Mouse (Mus musculus) brain, adult 2 months (tissue): ENCODE results near the gene Map9.
"Not testable (repeated sequence)": the region's sequence is repeated elsewhere in the genome, so short reads cannot be mapped to it uniquely, and the experiment has no call there.

Experiments
- DNase-seq: peaks from one replicate; pipeline ENCODE4 v3.0.0; 2011; ENCODE audit warnings: low read depth, low spot score

Map9 gene

DNA sequence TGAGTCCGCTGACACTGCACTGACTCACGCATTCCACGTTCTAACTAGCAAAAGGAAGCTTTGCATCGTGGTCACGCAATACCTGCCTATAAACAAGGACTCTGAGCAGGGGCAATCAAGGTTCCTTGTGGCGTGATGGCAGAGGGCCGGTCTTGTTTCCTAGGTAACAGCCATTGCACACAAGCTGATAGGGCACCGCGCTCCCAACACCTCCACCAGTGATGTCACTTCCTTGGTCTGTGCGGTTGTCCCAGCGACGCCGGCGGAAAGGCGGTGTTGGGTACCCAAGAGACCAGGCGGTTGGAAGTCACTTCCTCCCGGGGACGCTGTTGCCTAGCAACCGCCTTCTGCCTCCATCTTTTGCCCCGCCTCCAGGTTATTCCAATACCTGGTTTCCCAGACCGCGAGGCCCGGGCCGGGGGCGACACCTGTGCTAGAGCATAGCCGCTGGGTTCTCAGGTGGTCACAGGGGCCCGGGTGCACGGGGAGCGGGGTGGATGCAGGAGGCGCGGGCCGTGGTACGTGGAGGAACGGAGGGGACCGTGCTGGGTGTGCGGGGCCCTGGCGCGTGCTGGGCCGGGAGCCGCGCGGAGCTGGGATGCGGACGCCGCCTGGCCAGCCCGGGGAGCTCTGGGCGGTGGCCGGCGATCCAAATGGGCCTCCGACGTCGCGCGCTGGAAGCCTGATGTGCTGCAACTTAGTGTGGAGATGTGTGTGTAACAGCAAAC lies at the start of gene Map9:
Map9 (plus strand) TSS at position 248 of the 728 bp plus-strand sequence.
- peak; percentile 100 for DNase-seq

DNA sequence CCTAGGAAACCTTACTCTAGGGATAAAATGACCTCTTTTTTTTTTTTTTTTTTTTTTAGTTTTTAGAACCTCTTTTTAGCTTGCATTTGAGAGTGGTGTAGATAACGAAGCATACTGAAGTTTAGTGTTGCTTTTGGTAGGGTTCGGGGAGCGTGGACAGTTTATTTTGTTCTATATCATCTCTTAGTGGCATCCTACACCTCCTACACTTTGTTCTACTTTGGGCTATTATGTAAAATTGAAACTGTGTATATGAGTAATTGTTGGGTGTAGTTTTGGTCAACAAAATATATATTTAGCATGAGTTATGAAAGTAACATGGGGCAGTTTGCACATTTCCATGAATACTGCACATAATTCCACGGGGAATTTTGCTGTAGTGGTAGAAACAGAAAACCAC lies 42.1 kb upstream of the Map9 start:
- peak; percentile 53 for DNase-seq

DNA sequence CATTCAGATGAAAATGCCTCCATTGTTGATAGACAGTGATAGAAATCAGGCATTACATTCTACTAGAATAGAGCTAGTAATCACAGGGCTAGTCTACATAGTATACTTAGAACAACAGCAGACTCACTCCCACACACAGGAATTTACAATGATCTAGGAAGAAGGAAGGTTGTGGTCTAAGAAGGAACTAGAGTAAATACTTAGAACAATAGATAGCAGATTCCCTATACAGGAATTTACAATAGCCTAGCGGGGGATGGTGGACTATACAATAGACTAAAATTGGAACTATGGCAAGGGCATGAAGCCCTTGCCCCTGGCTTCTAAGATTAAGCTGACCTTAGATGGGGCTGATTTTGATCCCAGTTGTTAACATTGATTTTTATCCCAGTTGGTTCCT lies 31.1 kb upstream of the Map9 start:
- not testable (repeated sequence) for DNase-seq

DNA sequence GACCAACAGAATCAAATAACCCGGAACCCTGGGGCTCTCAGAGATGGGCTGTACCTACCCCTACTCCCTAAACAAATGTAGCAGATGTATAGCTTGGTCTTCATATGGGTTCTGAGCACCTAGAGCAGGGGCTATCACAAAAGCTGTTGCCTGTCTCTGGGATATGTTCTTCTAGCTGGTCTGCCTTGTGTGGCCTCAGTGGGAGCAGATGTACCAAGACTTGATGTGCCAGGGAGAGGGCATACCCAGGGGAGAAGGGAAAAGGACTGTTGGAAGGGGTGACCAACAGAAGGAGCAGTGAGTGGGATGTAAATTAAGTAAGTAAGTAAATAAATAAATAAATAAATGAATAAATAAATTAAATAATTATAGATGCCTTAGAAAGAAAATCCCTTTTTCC lies 25.8 kb upstream of the Map9 start:
- no peak for DNase-seq

DNA sequence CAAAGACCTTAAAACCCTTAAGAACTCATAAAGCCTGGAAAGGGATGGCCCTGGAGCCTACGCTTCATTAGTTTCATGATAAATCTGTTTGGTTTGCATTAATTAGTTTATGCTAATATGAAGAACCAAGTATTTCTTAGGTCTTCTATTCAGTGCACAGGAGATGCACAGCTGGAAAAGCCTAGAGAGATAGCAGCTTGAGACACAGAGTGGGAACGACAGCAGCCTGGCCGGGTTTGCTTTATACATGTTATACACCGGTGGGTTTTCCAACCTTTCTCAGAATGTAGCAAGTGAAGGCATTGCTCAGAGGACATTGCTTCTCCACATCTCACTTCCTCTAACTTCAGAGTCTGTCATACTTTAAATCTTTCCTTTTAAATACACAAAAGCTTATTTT lies 25.3 kb upstream of the Map9 start:
- no peak for DNase-seq

DNA sequence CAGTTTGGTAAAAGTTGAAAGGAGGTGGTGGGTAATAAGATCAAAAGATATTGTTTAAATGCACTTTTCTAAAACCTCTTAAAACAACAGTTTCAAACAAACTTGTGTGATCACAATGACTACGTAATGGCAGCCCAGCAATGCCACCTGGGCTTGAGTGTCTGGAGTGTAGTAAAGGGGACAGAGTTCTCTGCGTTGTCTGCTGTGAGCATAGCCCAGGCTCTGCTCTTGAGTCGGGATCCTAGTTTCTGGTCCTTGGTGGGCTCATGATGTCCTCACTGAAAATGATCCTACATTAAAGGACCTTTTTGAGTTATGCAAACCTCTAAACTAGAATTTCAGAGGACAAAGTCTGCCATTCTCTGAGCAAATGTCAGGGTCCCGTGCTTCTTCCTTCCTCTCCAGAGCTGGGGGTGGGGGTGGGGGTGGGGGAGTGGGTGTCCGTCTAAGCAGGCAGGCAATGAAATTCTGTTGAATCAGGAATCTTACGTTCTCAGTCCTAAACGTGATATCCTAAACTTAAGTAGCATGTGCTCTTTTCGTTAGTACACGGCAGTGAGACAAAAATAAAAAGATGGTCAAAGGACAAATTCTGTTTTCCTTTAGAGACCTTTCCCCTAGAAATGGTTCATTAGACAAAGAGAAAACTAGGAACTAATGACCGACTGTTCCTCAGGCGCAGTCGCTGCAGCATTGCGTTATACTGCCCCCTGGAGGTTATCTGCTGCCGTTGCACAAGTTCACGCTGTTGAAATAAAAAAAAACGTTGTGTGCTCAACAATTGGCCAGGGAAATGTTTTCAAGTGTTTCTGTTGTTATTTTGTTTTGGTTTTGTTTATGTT lies 24.5 kb upstream of the Map9 start:
- peak; percentile 84 for DNase-seq

DNA sequence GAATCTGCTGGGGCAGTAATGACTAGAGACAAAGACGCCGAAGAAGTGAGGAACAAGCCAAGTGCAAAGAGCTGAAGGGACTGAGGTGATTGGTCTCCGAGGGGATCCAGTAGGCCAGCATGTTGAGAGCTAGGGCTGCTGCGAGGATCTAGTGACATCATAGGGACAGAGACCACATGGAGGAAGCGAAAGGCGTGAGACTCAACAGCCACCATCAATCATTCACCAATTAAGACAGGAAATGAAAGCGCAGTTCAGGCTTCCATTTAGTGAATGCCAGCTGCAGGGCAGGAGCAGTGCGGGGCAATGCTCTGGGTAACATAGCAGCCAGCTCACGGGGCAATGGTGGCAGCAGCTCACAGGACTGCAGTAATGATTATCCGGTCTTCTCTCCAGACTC lies 17.7 kb upstream of the Map9 start:
- no peak for DNase-seq

DNA sequence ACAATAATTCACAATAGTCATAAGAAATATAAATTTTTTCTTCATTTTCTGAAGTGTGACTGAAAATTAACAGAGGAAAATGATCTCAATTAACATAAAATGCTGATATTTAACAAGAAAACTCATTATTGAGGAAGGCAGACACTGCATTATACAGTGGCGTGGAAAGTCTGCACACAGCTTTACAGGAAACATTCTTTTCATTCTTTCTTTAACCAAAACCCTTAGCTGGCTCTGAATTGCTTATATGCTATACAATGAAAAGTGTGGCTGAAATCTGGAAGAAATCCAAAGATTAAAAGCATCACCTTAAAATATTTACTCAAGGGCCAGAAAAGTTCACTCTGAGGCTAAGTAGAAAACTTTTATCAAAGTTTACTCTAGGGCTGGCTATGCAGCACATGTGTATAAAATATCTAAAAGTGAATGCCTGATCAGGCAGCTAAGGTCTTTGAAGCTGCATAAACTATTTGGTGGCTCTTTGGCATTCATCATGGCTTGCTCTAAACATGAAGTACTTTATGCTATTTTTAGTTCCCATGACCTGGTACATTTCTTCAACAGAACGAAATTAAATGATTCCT lies 9.5 kb upstream of the Map9 start:
- no peak for DNase-seq

DNA sequence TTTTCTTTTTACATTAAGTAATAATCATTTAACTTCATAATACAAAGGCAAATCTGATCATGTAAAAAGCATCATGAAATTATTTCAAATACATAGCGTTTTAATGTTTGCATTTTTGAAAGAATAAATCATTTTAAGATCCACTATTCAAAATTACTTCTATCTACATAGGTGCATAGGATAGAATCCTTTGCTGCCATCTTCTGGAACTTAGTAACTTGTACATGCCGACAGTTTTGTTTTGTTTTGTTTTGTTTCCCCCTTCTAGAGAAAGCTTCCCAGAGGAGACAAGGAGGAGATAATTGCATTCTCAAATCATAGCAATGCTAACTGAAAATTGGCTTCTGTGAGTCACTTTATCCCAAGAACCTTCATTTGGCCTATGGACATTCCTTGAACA lies 7.5 kb upstream of the Map9 start:
- peak; percentile 63 for DNase-seq

DNA sequence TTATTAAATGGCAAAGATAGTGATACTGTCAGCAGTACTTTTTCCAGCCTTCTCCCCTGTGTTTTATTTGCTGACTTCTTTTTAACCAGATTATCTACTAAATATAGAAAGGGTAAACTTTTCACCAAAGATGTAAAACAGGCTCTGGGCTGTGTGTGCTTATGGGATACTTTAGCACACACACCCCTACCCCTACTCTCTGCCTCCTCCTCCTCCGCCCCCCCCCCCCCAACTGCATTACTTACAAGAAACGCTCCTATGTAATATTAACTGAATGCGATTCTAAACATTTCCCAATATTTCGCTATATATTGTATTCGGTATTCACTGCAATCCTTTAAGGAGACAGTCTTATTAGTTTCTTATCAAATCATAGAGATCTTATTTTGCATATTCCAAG lies 504 bp upstream of the Map9 start:
- no peak for DNase-seq

DNA sequence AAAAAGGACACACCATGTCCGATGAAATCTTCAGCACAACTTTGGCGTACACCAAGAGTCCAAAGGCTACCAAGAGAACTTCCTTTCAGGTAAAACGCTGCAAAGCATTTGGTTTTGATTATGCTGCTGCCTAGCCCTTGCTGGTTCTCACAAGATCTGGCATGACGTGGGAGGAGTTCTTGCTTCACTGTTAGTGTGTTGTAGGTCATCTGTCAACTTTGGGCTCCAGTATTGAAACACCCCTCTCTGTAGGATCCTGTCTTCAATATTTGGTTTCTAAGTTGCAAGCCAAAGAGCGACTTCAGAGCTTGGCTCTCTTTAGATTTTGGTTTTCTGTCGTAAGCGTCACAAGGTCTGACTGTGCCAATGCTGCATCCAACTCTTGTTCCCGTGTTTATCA lies 1.2 kb downstream of the Map9 start:
- DNase-seq, result no peak

DNA sequence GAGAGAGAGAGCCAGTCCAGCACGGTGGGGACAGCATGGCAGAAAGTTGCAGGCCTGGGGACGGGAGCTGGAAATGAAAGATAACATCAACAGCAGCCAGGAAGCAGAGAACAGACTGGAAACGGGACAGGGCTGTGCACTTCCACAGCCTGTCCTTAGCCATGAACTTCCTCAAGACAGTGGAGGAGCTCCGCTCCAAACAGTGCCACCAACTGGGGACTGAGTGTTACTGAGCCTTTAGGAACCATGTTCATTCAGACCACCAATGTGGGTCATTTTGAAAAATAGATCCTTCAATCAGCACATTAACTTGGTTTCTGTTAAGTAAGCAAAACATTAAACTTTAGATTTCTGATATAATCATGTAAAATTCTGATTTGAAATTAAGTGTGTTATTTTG lies 4.6 kb downstream of the Map9 start:
- peak; percentile 60 for DNase-seq

DNA sequence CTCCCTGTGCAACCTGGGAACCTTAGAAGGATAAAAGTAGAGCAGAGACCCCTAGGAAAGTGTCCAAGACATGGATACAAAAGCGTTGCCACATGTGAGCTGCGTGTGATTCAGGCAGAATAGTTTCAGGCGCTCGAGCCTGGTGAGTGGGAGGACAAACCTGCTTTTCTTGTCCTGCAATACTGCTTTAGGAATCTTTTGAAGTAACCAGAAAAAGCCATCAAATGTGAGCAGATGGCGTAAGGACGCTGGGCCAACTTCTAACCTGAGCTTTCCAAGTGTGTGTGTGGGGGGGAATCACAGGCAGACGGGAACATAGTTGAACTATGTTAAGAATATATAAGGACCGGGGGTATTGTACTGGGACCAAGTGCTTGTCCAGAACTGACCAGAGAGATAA lies 6.7 kb downstream of the Map9 start:
- DNase-seq, result peak; percentile 86

DNA sequence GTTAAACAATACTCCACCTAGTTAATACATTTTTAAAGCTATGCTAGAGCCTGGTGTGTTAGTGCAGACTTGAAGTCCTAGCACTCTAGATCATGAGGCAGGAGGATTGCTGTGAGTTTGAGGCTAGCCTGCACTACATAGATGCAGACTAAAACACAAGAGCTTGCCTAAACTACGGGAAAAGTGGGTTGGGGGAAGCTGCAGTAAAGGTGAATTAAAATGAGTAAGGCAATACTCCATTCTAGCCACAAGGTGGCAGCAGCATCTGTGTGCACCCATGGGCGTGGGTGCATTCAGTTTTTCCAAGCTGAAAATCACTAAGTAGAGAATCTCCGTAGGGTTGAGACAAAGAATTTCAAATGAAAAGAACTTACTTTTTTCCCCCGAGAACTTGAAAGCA lies 7.1 kb downstream of the Map9 start:
- peak; percentile 71 for DNase-seq

DNA sequence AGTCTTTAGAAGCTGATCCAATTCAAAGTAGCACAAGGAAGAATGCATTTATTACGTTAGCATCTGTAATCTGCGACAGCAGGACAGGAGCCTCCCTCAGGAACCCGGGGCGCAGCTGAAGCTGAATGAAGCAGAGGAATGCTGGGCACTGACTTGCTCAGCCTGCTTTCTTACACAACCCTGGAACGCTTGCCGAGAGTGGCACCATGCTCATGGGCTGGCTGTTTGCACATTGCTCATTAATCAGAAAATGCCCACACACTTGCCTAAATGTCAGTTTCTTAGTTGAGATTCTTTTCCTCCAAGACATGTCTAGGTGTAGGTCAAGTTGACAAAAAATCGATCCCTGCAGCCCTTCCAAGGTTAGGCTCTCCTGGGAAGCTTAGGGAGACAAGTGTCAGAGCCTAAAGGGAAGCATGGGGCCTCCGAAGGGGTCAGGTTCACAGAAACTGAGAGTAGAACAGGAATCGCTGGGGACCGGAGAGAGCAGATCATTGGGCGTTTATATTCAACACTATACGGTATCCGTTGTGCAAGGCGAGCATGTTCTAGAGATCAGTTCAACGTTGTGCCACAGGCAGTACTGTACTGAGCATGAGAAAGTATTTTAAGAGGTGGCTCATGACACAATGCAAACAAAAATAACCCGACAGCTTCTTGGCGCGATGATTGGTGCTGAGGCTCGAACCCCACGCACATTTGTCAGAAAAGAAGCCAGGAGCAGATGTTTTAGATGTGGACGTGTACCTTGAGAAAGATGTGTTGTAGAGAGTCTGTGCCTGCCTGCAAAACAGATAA lies 11.4 kb downstream of the Map9 start:
- peak; percentile 82 for DNase-seq

DNA sequence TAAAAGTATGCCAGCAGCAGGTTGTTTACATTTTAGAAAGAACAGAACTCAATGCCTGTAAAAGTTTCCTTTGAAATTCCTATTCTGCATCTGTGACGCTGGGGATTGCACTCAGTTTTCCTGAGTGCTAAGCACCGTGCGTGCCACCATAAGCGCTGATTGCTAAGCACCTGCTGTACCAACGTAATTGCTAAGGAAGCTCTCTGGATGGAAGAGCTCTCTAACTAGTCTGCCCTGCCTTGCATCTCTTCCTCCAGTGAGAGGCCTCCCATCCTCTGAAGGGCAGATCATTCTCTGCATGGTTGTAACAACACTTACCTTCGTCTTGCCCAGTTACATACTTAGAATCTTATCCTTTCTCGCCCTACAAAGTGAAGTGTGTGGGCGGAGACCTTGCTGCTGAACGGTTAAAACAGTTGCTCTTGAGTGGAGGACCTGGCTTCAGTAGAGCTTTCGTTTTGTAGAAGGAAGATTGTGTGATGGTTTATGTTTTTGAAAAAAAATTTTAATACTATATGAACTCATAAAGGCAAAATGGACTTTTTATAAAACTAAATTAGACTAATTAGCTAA lies 12.7 kb downstream of the Map9 start:
- DNase-seq, result peak; percentile 54

DNA sequence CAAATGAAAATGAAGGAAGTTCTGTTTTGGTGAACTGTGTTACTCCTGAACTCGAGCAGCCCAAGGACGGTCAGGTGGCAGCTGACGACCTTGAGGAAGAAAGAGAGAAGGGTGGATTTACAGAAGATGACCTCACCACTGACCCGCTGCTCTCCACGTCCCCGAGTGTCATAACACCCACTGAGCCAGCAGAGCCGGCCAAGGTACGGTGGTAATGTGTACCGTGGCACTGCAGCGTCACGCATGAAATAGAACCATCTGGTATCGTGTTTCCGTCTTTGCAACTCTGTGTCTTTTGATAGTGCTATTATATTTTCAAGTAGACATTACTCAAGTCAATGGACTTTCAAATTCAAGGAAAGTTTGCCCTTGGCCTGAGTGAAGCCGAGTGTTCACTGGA lies 19.1 kb downstream of the Map9 start:
- no peak for DNase-seq

DNA sequence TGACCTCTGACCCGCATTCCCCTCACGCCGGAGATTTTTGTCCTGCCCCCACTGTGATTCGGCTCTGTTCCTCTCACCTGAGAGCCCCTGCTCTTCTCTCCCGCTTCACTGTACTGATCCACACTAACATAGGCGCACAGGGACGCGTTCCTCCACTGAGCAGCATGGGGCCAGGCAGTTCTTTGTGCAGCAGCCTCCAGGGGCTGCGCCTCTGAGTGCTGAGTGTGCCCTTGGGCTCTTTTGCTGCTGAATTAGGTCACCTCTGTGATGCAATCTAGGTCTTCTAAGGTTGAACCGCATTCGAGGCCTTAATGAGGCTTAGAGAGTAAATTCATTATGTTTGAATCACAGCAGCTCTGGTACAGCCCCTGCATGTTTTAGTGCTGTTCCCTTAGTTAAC lies 24.5 kb downstream of the Map9 start:
- DNase-seq, result peak; percentile 19

DNA sequence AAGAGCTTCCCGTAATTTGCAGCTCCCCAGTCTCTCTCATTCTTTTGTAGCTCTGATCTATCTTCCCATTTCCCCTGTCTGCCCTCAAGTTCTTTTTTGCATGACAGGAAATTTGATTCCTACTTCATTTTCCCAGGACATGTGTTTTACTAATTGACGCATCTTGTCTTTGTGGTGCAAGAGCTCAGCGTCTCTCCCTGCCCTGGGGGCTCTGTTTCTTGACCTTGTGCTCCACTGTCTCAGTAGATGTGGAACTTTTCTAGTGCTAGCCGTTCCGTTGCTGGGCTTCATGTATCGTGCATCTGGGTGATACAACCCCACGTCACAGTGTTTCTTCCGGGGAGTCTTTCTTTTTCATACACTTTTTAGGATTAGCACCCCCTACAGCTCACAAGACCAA lies 27.2 kb downstream of the Map9 start:
- no peak for DNase-seq

DNA sequence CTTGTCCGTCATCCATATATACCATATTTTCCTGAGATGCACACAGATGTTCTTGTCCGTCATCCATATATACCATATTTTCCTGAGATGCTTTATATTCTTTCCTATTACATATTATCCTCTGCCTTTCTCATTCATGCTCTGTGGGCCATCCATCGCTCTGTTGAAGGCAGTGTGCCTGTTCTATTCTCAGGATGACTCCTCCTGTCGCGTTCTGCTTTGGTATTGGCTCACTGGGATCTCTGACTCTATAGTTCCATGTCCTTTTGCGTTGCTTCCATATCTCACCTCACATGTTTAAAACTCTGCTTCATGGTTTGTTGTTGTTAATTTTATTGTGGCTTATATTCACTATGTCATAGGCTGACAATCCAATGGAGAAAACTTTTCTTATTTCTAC lies 48.0 kb downstream of the Map9 start:
- peak; percentile 22 for DNase-seq

DNA sequence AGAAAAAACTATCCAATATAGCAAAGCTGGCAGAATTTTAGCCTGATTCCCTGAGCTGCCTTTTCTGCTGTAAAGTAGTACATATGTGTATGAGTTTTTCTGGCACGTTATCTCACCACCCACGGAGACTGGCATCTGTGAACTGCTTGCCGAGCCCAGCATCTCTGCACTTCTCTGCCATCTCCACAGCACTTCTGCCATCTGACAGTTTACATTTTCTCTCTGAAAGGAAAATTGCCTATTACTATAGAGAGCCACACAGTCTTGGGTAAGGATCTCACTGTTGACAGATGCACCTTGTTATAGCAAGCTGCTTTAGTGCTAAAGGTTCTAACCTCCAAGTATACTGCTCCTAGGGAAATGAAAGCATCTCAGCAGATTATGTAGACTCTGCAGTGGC lies 48.5 kb downstream of the Map9 start:
- peak; percentile 98 for DNase-seq

DNA sequence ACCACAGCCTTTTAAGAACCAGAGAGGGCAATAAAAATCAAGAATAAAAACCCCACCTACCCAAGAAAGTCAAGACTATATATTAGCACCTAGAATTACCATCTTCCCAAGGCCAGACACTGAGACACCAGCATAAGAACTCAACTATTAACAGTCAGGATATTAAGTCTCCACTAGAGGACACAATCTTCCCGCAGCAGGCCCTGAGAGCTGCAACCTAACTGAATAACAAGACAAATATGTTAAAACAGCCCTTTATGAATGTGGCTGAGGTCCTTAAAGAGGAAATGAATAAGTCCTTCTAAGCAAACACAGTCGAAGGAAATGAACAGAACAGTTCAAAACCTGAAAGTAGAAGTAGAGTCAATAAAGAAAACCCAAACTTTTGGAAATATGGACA lies 49.6 kb downstream of the Map9 start:
- peak; percentile 73 for DNase-seq
